Mouse (Mus musculus): ENCODE results near the gene Fkbp6. TPM values are rescaled to one million over a fixed set of nuclear protein-coding genes. Genes with fewer than 3 reads are reported as not detected.
"Not testable (repeated sequence)": the region's sequence is repeated elsewhere in the genome, so short reads cannot be mapped to it uniquely, and the experiment has no call there.

Fkbp6 gene
- polyA plus RNA-seq, 1 experiment from 2014 or later = 0.28 TPM

GRCm38 (mm10) chr5:135369787-135370654, 20.2 kb upstream of the Fkbp6 start, which contains the start of gene Nsun5:
Gene Nsun5 (plus strand): TSS chr5:135369953.
- Histone ChIP-seq H3K36me3 (peaks cover 34% of the 10 kb centered on the region), H3K27me3 (0 out of 2 replicates have a peak, but pooled peaks cover 2% of the 10 kb centered on the region), H3K4me3 (replicated peaks) (peak within 1 kb of the TSS; percentile 98), H3K4me1 (replicated peaks) (peaks cover 23% of the 10 kb centered on the region), H3K9ac (replicated peaks) (peak within 1 kb of the TSS; percentile 92), H3K27ac (peak within 1 kb of the TSS; percentile 83), H3K9me3 (no peaks in the 10 kb centered on the region), H3K4me2 (replicated peaks) (peak within 1 kb of the TSS; percentile 82)
- peak; percentile 83 for ATAC-seq
- under 1% methylated on average over 64 of the region's 64 CpGs for WGBS

DNA sequence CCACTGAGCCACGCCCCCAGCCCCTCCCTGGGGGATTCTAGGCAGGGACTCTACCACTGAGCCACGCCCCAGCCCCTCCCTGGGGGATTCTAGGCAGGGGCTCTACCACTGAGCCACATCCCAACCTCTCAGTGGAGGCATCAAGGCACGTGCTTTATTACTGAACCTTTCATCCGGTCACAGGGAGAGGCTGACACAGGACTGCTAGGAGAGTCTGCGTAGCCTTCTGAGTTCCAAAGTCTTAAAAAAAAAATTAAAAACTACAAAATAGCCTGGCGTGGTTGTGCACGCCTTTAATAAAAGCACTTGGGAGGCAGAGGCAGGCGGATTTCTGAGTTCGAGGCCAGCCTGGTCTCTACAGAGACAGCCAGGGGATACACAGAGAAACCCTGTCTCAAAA, 19.4 kb upstream of the Fkbp6 start:
- 0 out of 2 replicates have a peak overlapping the region, but pooled peaks have one; percentile 83 for H3K27ac ChIP-seq
- peak overlapping the region; percentile 98 for H3K4me3 ChIP-seq (replicated peaks)
- peak overlapping the region; percentile 92 for H3K9ac ChIP-seq (replicated peaks)
- H3K36me3 ChIP-seq = peaks cover 26% of the 10 kb centered on the region
- H3K4me1 ChIP-seq (replicated peaks) = peaks cover 23% of the 10 kb centered on the region
- peak overlapping the region; percentile 82 for H3K4me2 ChIP-seq (replicated peaks)
- peak; percentile 46; the same call in 1 of the 2 replicates for ATAC-seq
- 56% methylated on average over 9 of the region's 9 CpGs for WGBS
- not testable (repeated sequence) for H3K27me3 ChIP-seq, H3K9me3 ChIP-seq

- Histone ChIP-seq H3K36me3 (peaks cover 17% of the 10 kb centered on the region), H3K27me3 (0 out of 2 replicates have a peak, but pooled peaks cover 3% of the 10 kb centered on the region), H3K9me3 (no peaks in the 10 kb centered on the region), H3K4me1 (replicated peaks) (peaks cover 23% of the 10 kb centered on the region), H3K4me2 (replicated peaks) (0 out of 2 replicates have a peak overlapping the region, but pooled peaks have one; percentile 82), H3K27ac (no peak overlapping the region), H3K4me3 (replicated peaks) (no peak overlapping the region), H3K9ac (replicated peaks) (no peak overlapping the region)
- ATAC-seq = no peak
- 82% methylated on average over 6 of the region's 6 CpGs for WGBS
Observed at GRCm38 (mm10) chr5:135368312-135368711, 18.5 kb upstream of the Fkbp6 start.

- H3K36me3 ChIP-seq = peaks cover 13% of the 10 kb centered on the region
- H3K9me3 ChIP-seq = no peaks in the 10 kb centered on the region
- 60% methylated on average over 6 of the region's 6 CpGs for WGBS
- H3K4me1 ChIP-seq (replicated peaks) = peaks cover 23% of the 10 kb centered on the region
- ATAC-seq = no peak
- 0 out of 2 replicates have a peak, but pooled peaks cover 3% of the 10 kb centered on the region for H3K27me3 ChIP-seq
- H3K27ac ChIP-seq = no peak overlapping the region
- H3K9ac ChIP-seq (replicated peaks) = no peak overlapping the region
- H3K4me2 ChIP-seq (replicated peaks) = no peak overlapping the region
- no peak overlapping the region for H3K4me3 ChIP-seq (replicated peaks)
Observed at GRCm38 (mm10) chr5:135367841-135368240, 18.0 kb upstream of the Fkbp6 start.

DNA sequence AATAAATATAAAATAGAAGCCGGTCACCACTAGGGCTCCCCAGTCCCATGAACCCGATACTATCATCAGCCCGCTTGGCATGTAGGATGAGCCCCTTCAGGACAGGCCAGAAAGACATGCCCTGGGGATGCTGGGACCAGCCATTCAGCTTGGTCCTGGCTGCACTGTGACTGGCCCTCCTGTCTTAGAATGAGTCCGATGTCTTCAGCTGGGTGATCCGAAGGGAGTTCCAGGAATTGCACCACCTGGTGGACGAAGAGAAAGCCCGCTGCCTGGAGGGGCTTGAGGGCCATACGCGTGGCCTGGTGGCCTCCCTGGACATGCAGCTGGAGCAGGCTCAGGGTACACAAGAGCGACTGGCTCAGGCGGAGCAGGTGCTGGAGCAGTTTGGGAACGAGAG, 13.7 kb upstream of the Fkbp6 start:
- H3K36me3 ChIP-seq = no peaks in the 10 kb centered on the region
- WGBS = 25% methylated on average over 12 of the region's 12 CpGs
- 0 out of 2 replicates have a peak, but pooled peaks cover 3% of the 10 kb centered on the region for H3K27me3 ChIP-seq
- no peak overlapping the region for H3K27ac ChIP-seq
- H3K4me2 ChIP-seq (replicated peaks) = no peak overlapping the region
- ATAC-seq = 0 out of 2 replicates have a peak, but pooled peaks have one; percentile 45
- H3K9ac ChIP-seq (replicated peaks) = no peak overlapping the region
- H3K9me3 ChIP-seq = no peaks in the 10 kb centered on the region
- H3K4me1 ChIP-seq (replicated peaks) = peaks cover 2% of the 10 kb centered on the region; the same call in 1 of the 2 replicates
- H3K4me3 ChIP-seq (replicated peaks) = no peak overlapping the region

GRCm38 (mm10) chr5:135362572-135362971, 12.7 kb upstream of the Fkbp6 start:
- no peak overlapping the region for H3K27ac ChIP-seq
- no peak overlapping the region for H3K9ac ChIP-seq (replicated peaks)
- H3K4me1 ChIP-seq (replicated peaks) = no peaks in the 10 kb centered on the region
- 0 out of 2 replicates have a peak, but pooled peaks cover 3% of the 10 kb centered on the region for H3K27me3 ChIP-seq
- H3K9me3 ChIP-seq = peaks cover 2% of the 10 kb centered on the region; the same call in 1 of the 2 replicates
- H3K4me3 ChIP-seq (replicated peaks) = no peak overlapping the region
- ATAC-seq = no peak
- WGBS = 91% methylated on average over 3 of the region's 3 CpGs
- no peaks in the 10 kb centered on the region for H3K36me3 ChIP-seq
- H3K4me2 ChIP-seq (replicated peaks) = no peak overlapping the region

DNA sequence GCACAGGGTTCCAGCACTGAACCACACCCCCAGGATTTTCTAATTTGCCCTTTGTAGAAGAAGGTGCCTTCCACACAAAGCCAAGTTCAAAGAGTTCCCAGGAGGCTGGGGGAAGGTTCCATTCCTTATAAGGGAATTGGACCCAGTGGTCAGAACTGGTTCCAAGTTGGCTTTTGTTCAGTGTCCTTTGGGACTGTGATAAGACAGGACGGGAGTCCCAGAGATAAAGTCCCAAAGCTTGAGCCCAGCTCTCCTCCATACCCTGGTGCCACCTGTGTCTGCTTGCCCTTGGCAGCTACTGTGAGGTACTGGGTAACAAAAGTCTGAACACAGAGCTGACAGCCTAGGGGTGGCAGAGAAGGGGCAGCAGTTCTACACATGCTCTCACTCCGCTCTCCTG, 9.9 kb upstream of the Fkbp6 start:
- Histone ChIP-seq H3K36me3 (no peaks in the 10 kb centered on the region), H3K4me1 (replicated peaks) (no peaks in the 10 kb centered on the region), H3K9me3 (peaks cover 3% of the 10 kb centered on the region; the same call in 1 of the 2 replicates), H3K4me2 (replicated peaks) (no peak overlapping the region), H3K4me3 (replicated peaks) (no peak overlapping the region), H3K27me3 (no peaks in the 10 kb centered on the region), H3K27ac (no peak overlapping the region), H3K9ac (replicated peaks) (no peak overlapping the region)
- WGBS = 91% methylated on average over 2 of the region's 2 CpGs
- no peak for ATAC-seq

DNA sequence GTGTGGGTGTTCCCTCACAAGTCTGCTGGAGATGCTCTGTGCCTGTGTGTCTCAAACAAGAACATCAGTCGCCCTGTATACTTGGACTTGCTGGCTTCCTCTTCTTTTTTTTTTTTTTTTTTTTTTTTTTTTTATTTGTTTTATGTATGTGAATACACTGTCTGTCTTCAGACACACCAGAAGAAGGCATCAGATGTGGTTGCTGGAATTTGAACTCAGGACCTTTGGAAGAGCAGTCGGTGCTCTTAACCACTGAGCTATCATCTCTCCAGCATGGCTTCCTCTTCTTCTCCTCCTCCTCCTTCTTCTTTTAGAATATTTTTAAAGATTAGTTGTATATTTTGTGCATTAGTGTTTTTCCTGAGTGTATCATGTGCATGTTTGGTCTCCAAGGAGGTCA, 7.7 kb upstream of the Fkbp6 start:
- no peaks in the 10 kb centered on the region for H3K4me1 ChIP-seq (replicated peaks)
- no peaks in the 10 kb centered on the region for H3K36me3 ChIP-seq
- WGBS = 85% methylated on average over 2 of the region's 2 CpGs
- no peak overlapping the region for H3K4me3 ChIP-seq (replicated peaks)
- H3K27ac ChIP-seq = no peak overlapping the region
- H3K9me3 ChIP-seq = peaks cover 3% of the 10 kb centered on the region; the same call in 1 of the 2 replicates
- no peak for ATAC-seq
- no peak overlapping the region for H3K4me2 ChIP-seq (replicated peaks)
- H3K9ac ChIP-seq (replicated peaks) = no peak overlapping the region
- peaks cover 10% of the 10 kb centered on the region for H3K27me3 ChIP-seq

- Histone ChIP-seq H3K4me2 (replicated peaks) (no peak overlapping the region), H3K4me1 (replicated peaks) (no peaks in the 10 kb centered on the region), H3K36me3 (no peaks in the 10 kb centered on the region), H3K4me3 (replicated peaks) (no peak overlapping the region), H3K27me3 (peaks cover 10% of the 10 kb centered on the region), H3K9me3 (peaks cover 3% of the 10 kb centered on the region; the same call in 1 of the 2 replicates), H3K27ac (no peak overlapping the region), H3K9ac (replicated peaks) (no peak overlapping the region)
- 48% methylated on average over 1 of the region's 1 CpGs for WGBS
- no peak for ATAC-seq
Observed at GRCm38 (mm10) chr5:135356090-135356489, 6.2 kb upstream of the Fkbp6 start.

DNA sequence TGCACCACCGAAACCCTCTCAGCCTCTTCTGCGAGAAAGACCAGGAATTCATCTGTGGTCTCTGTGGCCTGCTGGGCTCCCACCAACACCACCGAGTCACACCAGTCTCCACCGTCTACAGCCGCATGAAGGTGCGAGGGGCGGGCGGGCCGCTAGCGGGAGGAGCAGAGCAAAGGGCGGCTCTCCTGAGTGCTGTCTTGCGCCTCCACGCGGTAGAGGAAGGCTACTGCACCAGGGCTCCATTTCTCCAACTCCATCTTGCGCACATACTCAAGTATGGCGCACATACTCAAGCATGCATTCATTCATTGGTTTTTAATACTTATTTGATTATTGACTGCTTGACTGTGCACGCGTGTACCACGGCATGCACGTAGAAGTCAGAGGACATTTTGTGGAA, 3.7 kb upstream of the Fkbp6 start:
- Histone ChIP-seq H3K4me2 (replicated peaks) (no peak overlapping the region), H3K4me3 (replicated peaks) (no peak overlapping the region), H3K4me1 (replicated peaks) (no peaks in the 10 kb centered on the region), H3K9ac (replicated peaks) (no peak overlapping the region), H3K27me3 (peaks cover 10% of the 10 kb centered on the region), H3K27ac (no peak overlapping the region), H3K36me3 (no peaks in the 10 kb centered on the region), H3K9me3 (peaks cover 10% of the 10 kb centered on the region; the same call in 1 of the 2 replicates)
- ATAC-seq = no peak
- 22% methylated on average over 20 of the region's 20 CpGs for WGBS

GRCm38 (mm10) chr5:135352995-135353394, 3.2 kb upstream of the Fkbp6 start, which contains the start of gene Trim50:
Gene Trim50 (plus strand): TSS chr5:135353295.
- 63% methylated on average over 9 of the region's 9 CpGs for WGBS

DNA sequence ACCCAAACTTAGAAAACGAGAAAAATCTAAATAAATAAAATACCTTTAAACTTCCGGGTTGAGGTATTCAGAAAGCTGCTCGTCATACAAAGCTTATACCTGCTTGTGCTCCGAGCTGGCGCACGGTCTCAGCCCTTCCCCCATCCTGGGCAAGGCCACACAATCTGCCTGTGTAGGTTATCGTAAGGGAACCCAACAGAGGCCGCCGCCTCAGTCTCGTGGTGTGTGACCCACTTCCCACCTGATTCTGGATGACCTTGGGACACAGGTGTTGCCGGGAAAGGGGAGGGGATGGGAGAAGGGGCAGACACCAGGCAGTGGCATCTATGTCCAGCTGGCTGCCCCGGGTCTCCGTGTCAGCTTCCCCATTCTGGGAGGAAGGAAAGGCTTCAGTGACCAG, 1.8 kb upstream of the Fkbp6 start:
- 85% methylated on average over 13 of the region's 13 CpGs for WGBS
- Histone ChIP-seq H3K27me3 (peaks cover 10% of the 10 kb centered on the region), H3K9me3 (peaks cover 6% of the 10 kb centered on the region; the same call in 1 of the 2 replicates), H3K4me2 (replicated peaks) (no peak overlapping the region), H3K9ac (replicated peaks) (no peak overlapping the region), H3K27ac (no peak overlapping the region), H3K36me3 (no peaks in the 10 kb centered on the region), H3K4me3 (replicated peaks) (no peak overlapping the region), H3K4me1 (replicated peaks) (no peaks in the 10 kb centered on the region)
- no peak for ATAC-seq

More at GRCm38 (mm10) chr5:135352995-135353394, 3.2 kb upstream of the Fkbp6 start, which contains the start of gene Trim50:
- Histone ChIP-seq H3K4me1 (replicated peaks) (no peaks in the 10 kb centered on the region), H3K4me2 (replicated peaks) (no peak within 1 kb of the TSS), H3K36me3 (no peaks in the 10 kb centered on the region), H3K9ac (replicated peaks) (no peak within 1 kb of the TSS), H3K27me3 (peaks cover 10% of the 10 kb centered on the region), H3K4me3 (replicated peaks) (no peak within 1 kb of the TSS), H3K27ac (no peak within 1 kb of the TSS), H3K9me3 (peaks cover 10% of the 10 kb centered on the region; the same call in 1 of the 2 replicates)
- no peak for ATAC-seq

Data from midbrain, embryonic 13.5 days (tissue).